Mouse (Mus musculus) stomach, postnatal 0 days (tissue): ENCODE measurements at regions not wholly inside any gene's neighbourhood (a gene's known extent, or its start where the extent isn't known, plus 50 kb on each side); places are given as distances from the start of the nearest gene placed in this dataset.
A peak's percentile ranks its signal among the peaks of the same experiment; 100 is the strongest.

Source experiments
- ATAC-seq: fragments of 200-750 bp; cut with Nextera tagmentation; 2 replicates; pipeline ENCODE4 v1.8.0; 2017; ENCODE audit not compliant: low FRiP score, low TSS enrichment
- DNase-seq: peaks from one replicate; pipeline ENCODE4 v3.0.0-alpha.2; 2016; ENCODE audit warnings: low spot score
- H3K27ac ChIP-seq: fragments of 300-500 bp; sonication (generic); replicated peaks from 2 replicates; pipeline ENCODE4 v1.5.1; 2014; ENCODE audit warnings: mild to moderate bottlenecking, control low read depth
- H3K27me3 ChIP-seq: fragments of 300-500 bp; sonication (generic); 2 replicates; pipeline ENCODE4 v1.6.1; 2014; ENCODE audit warnings: low read length; ENCODE audit not compliant: control insufficient read depth, insufficient read depth
- H3K36me3 ChIP-seq: fragments of 300-500 bp; sonication (generic); 2 replicates; pipeline ENCODE4 v1.6.1; 2014; ENCODE audit warnings: low read length, mixed read lengths; ENCODE audit not compliant: control insufficient read depth, insufficient read depth
- H3K4me1 ChIP-seq: fragments of 300-500 bp; sonication (generic); replicated peaks from 2 replicates; pipeline ENCODE4 v1.6.1; 2014; ENCODE audit warnings: antibody characterized with exemption; ENCODE audit not compliant: control insufficient read depth, insufficient read depth
- H3K4me2 ChIP-seq: fragments of 300-500 bp; sonication (generic); replicated peaks from 2 replicates; pipeline ENCODE4 v1.6.1; 2014; ENCODE audit warnings: low read depth, mild to moderate bottlenecking, control low read depth, moderate library complexity
- H3K4me3 ChIP-seq: fragments of 300-500 bp; sonication (generic); 2 replicates; pipeline ENCODE4 v1.5.1; 2014; ENCODE audit warnings: low read depth, low read length, control low read depth
- H3K9ac ChIP-seq: fragments of 300-500 bp; sonication (generic); 2 replicates; pipeline ENCODE4 v1.6.1; 2014; ENCODE audit warnings: mild to moderate bottlenecking, low read length, control low read depth, mixed read lengths
- H3K9me3 ChIP-seq: fragments of 300-500 bp; sonication (generic); 2 replicates; pipeline ENCODE4 v1.6.1; 2016; ENCODE audit warnings: low read length; ENCODE audit not compliant: control insufficient read depth
- CTCF ChIP-seq: IDR thresholded peaks from 2 replicates; pipeline ENCODE4 v1.5.1; 2016; ENCODE audit warnings: antibody characterized with exemption, low read depth, mild to moderate bottlenecking, moderate library complexity
- EP300 ChIP-seq: optimal IDR thresholded peaks from 2 replicates; pipeline ENCODE3; 2016; ENCODE audit warnings: antibody characterized with exemption
- WGBS: fragments of 180-500 bp; shearing (Covaris S2); extraction: QIAGEN DNeasy Blood & Tissue Kit; methylation state at CpG from one replicate; pipeline ENCODE4 v1.1.7; 2014; 5-methylcytosine and 5-hydroxymethylcytosine counted together

- TF ChIP-seq CTCF: no peak
- TF ChIP-seq EP300: no peak
- no peak overlapping the region for H3K9ac ChIP-seq
- no peaks in the 10 kb centered on the region for H3K9me3 ChIP-seq
- no peaks in the 10 kb centered on the region for H3K27me3 ChIP-seq
- no peak overlapping the region for H3K27ac ChIP-seq
- ATAC-seq (no peak), DNase-seq (no peak)
- H3K4me2 ChIP-seq: no peak overlapping the region
- no peaks in the 10 kb centered on the region; the same call in 1 of the 2 replicates for H3K4me1 ChIP-seq
- H3K4me3 ChIP-seq: no peak overlapping the region
- WGBS: 65% methylated on average over 3 of the region's 3 CpGs
- H3K36me3 ChIP-seq: no peaks in the 10 kb centered on the region
These were observed 243.6 kb downstream of the Sorl1 start for GRCm38 (mm10) chr9:41880457-41880856.

DNA sequence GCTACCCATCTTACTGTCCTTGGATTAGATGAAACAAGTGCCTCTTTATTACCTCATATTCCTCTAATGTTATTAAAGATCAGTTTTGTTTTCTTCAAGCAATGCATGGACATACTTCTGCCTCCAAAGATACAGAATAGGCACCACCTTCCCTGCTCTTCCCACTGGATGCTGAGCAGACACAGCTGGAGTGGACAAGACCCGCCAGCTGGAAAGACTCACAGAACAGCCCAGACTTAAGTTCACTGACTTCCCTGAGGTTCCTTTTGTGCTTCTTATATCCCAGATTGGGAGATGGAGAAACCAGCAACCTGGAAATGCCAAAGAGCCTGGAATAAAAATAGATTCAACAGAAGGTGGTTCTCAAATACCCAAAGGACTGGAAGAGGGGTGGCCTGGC, 245.0 kb downstream of the Sorl1 start:
- DNase-seq (no peak), ATAC-seq (no peak)
- no peak for TF ChIP-seq EP300
- TF ChIP-seq CTCF: no peak
- H3K4me2 ChIP-seq: no peak overlapping the region
- no peaks in the 10 kb centered on the region for H3K36me3 ChIP-seq
- no peak overlapping the region for H3K4me3 ChIP-seq
- no peaks in the 10 kb centered on the region for H3K9me3 ChIP-seq
- peak overlapping the region; percentile 35; the same call in 1 of the 2 replicates for H3K27ac ChIP-seq
- H3K4me1 ChIP-seq: no peaks in the 10 kb centered on the region; the same call in 1 of the 2 replicates
- H3K9ac ChIP-seq: no peak overlapping the region
- 40% methylated on average over 1 of the region's 1 CpGs for WGBS
- no peaks in the 10 kb centered on the region for H3K27me3 ChIP-seq

- no peak for DNase-seq
These were observed 263.0 kb downstream of the Sorl1 start for GRCm38 (mm10) chr9:41861136-41861535.

DNA sequence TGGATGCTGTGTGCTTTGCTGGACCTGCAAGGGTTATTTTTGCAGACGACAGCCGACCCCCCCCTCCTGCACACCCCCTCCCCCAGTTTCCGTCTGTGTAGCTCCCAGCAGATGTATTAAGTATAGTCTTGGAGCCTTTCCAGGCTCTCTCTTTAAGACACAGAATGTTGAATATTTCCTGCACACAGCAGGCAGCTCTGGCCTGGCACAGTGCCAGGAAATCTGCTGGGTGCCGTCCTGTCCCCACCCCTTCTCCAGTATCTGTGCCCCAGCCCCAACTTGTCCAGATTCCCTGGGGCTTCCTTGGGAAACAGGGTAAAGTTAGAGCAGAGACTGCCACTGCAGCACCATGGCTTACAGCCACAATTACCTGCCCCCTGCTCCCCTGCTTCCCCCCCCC, 263.4 kb downstream of the Sorl1 start:
- TF ChIP-seq CTCF (no peak), EP300 (no peak)

More at GRCm38 (mm10) chr9:41861136-41861535, 263.0 kb downstream of the Sorl1 start:
- Histone ChIP-seq H3K4me1 (0 out of 2 replicates have a peak, but pooled peaks cover 5% of the 10 kb centered on the region), H3K27me3 (no peaks in the 10 kb centered on the region), H3K4me3 (no peak overlapping the region), H3K9ac (no peak overlapping the region), H3K36me3 (no peaks in the 10 kb centered on the region), H3K9me3 (no peaks in the 10 kb centered on the region), H3K27ac (0 out of 2 replicates have a peak overlapping the region, but pooled peaks have one; percentile 2), H3K4me2 (no peak overlapping the region)
- no peak for ATAC-seq
- WGBS: 34% methylated on average over 5 of the region's 5 CpGs
- peak; percentile 44 for TF ChIP-seq CTCF
- no peak for TF ChIP-seq EP300

DNA sequence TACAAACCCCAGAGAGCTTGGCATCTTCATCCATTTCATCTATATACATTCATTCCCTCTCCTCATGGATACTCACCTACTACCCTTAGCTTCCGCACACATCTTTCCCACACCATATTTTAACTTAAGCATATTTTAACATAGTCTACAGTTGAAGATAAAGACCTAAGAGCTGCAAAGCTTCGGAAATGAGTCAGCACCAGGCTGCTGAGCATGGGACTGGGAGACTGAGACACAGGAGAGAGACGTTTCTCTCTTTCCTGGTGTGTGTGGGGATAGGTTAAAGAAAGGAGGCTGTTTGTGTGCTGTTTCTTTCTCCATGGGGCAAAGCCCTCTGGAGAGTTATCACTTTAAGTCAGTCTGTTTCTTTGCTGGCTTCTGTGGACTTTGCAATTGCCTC, 264.3 kb downstream of the Sorl1 start:
- no peak for ATAC-seq
- H3K27ac ChIP-seq: no peak overlapping the region
- no peak for DNase-seq
- no peak overlapping the region for H3K4me3 ChIP-seq
- 0 out of 2 replicates have a peak, but pooled peaks cover 5% of the 10 kb centered on the region for H3K4me1 ChIP-seq
- no peaks in the 10 kb centered on the region for H3K36me3 ChIP-seq
- no peak for TF ChIP-seq EP300
- no peak for TF ChIP-seq CTCF
- no peaks in the 10 kb centered on the region for H3K27me3 ChIP-seq
- no peaks in the 10 kb centered on the region for H3K9me3 ChIP-seq
- no peak overlapping the region for H3K9ac ChIP-seq
- 46% methylated on average over 3 of the region's 3 CpGs for WGBS
- no peak overlapping the region for H3K4me2 ChIP-seq

More for the DNA sequence above, 263.4 kb downstream of the Sorl1 start:
- DNase-seq: peak; percentile 68
- Histone ChIP-seq H3K4me2 (no peak overlapping the region), H3K36me3 (no peaks in the 10 kb centered on the region), H3K27ac (0 out of 2 replicates have a peak overlapping the region, but pooled peaks have one; percentile 2), H3K27me3 (no peaks in the 10 kb centered on the region), H3K4me1 (0 out of 2 replicates have a peak, but pooled peaks cover 5% of the 10 kb centered on the region), H3K9me3 (no peaks in the 10 kb centered on the region), H3K9ac (no peak overlapping the region), H3K4me3 (no peak overlapping the region)
- ATAC-seq: peak; percentile 77; the same call in 1 of the 2 replicates
- WGBS: 5% methylated on average over 4 of the region's 4 CpGs

DNA sequence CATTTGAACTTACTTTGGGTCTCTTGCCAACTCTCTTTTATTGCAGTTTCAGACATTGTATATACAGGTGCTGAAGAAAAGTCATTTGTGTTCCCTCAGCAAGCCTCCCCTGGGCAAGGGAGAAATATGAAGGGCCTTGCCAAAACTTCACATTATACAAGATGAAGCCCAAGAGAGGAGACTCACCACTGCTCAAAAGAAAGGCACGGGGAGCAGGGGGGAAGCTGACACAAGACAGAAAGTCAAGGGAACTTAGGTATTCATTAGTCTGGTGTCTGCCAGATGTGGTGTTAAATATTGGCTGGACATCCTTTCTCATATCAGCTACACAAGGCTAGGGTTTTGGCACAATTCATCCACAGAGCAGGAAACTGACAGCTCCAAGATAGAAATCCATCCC, 272.0 kb downstream of the Sorl1 start:
- H3K27ac ChIP-seq: no peak overlapping the region
- no peak for DNase-seq

More for the DNA sequence above, 272.0 kb downstream of the Sorl1 start:
- TF ChIP-seq CTCF (no peak), EP300 (no peak)
- Histone ChIP-seq H3K9me3 (no peaks in the 10 kb centered on the region), H3K4me2 (no peak overlapping the region), H3K27me3 (no peaks in the 10 kb centered on the region), H3K4me1 (no peaks in the 10 kb centered on the region), H3K9ac (no peak overlapping the region), H3K4me3 (no peak overlapping the region), H3K36me3 (no peaks in the 10 kb centered on the region)
- WGBS: 62% methylated on average over 1 of the region's 1 CpGs
- ATAC-seq: no peak
